Mouse (Mus musculus): ENCODE results near the gene Ccdc182. TPM values are rescaled to one million over a fixed set of nuclear protein-coding genes. Genes with fewer than 3 reads are reported as not detected.

Gene Ccdc182
- polyA plus RNA-seq, 1 experiment from 2014 or later, result not detected

DNA sequence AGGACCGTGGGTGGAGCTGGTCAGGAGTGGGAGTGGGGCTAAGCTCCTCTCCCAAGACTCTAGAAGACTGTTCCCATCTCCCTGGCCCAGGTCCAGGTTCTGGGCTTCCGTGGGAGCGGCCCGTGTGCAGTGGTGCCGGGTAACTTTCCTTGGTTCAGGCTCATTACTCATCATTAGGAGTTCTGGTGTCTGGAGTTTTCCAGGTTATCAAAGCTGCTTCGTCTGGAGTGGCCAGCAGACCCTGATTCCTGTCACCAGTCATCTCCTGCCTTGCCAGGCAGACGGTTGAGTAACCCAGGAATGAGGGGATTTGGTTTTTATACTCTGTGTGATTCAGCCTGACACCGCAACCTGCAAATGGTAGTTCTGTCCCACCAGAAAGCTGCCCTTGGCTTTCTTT, 7.8 kb upstream of the Ccdc182 start:
- ATAC-seq (ENCODE audit: insufficient read depth, low FRiP score, low read depth), result no peak
- Histone ChIP-seq H3K4me3 (replicated peaks) (no peak overlapping the region), H3K4me1 (0 out of 2 replicates have a peak, but pooled peaks cover 4% of the 10 kb centered on the region), H3K9me3 (no peaks in the 10 kb centered on the region), H3K36me3 (no peaks in the 10 kb centered on the region), H3K4me2 (no peak overlapping the region), H3K27ac (no peak overlapping the region), H3K9ac (no peak overlapping the region), H3K27me3 (replicated peaks) (no peaks in the 10 kb centered on the region)
- 56% methylated on average over 8 of the region's 8 CpGs for WGBS

DNA sequence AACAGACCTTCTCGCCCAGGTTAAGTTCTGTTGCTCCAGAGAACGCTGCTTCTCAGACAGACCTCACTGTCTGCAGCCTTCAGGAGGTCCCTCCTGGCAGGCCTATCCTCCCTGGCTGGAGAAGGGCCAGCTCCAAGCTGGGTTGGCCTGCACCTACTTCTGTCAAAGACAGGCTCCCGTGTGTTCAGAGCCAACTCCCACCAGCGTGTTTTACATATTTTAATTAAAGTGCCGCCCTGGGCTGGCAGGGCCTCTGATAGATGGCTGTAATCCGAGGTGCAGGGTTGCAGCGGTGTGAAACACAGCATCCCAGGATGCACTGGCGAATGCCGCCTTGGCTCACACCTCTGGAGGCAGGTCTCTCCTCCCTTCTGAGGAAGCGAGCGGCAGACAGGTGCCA, 5.5 kb upstream of the Ccdc182 start:
- H3K9me3 ChIP-seq, result no peaks in the 10 kb centered on the region
- 0 out of 2 replicates have a peak, but pooled peaks cover 4% of the 10 kb centered on the region for H3K4me1 ChIP-seq
- ATAC-seq (ENCODE audit: insufficient read depth, low FRiP score, low read depth), result no peak
- H3K36me3 ChIP-seq, result no peaks in the 10 kb centered on the region
- H3K4me3 ChIP-seq (replicated peaks), result no peak overlapping the region
- no peak overlapping the region for H3K27ac ChIP-seq
- H3K4me2 ChIP-seq, result no peak overlapping the region
- no peak overlapping the region for H3K9ac ChIP-seq
- no peaks in the 10 kb centered on the region for H3K27me3 ChIP-seq (replicated peaks)
- WGBS, result 28% methylated on average over 11 of the region's 11 CpGs

DNA sequence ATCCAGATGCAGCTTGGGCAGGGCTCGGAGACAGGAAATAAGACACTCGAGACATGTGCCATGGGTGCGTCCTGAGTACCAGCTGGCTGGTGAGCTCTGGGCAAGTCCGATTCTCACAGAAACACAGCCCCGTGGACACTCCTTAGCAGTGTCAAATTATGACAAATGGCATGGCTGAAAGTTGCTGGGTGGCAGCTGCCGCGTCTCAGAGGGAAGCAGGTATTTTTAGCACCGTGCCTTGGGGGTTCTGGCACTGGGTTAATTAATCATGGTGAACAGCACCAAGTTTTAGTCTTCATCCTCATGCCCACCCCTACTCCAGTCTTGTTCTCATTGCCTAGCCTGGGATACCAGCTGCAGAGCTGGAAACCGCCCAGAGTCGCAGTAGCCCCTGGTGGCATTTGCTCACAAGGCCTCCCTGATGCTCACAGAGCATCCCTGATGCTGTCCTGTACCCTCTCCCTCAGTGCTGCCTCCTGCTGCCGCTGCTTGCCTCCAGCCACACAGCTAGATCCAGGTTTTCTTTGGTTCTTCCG, 5.0 kb upstream of the Ccdc182 start:
- WGBS, result 23% methylated on average over 12 of the region's 12 CpGs
- Histone ChIP-seq H3K4me1 (0 out of 2 replicates have a peak, but pooled peaks cover 4% of the 10 kb centered on the region), H3K4me2 (no peak overlapping the region), H3K27ac (no peak overlapping the region), H3K9ac (no peak overlapping the region), H3K27me3 (replicated peaks) (no peaks in the 10 kb centered on the region), H3K4me3 (replicated peaks) (no peak overlapping the region), H3K9me3 (no peaks in the 10 kb centered on the region), H3K36me3 (no peaks in the 10 kb centered on the region)
- no peak for ATAC-seq (ENCODE audit: insufficient read depth, low FRiP score, low read depth)

DNA sequence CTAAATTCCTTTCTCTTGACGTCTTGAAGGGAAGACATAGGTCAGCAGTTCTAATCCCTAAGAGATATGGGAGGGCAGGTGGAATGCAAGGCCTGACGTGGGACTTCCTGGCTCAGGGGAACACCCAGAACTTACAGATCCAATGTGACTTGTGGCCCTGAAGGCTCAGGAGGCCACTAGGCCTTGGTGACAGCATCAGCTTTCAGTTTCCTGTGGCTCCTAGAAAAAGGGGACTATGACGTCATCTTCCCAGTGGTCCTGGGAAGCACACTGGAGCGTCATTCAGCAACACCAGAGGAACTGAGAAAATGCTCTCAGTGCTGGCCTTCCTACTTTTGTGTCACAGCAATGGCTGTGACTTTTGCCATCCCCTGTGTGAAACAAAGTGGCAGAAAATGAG, 2.6 kb upstream of the Ccdc182 start:
- Histone ChIP-seq H3K4me3 (replicated peaks) (no peak overlapping the region), H3K4me2 (no peak overlapping the region)

DNA sequence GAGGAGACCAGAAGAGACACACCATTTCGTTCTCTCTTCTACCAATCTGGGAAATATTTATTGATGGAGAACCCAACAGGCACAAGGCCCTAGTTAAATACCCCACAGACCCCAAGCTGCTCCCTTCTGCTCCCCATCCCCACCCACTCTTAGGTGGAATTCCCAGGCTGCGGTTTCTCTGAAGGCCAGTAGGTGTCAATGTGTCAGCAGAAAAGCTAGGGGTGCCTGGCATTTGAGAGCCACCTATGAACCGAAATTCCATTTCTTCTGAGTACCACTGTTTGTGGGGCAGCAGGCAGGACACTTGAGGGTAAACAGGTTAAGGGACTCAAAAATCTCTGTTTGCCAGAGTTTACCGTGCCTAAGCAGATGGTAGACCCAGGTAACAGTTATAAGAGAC, 2.2 kb upstream of the Ccdc182 start:
- Histone ChIP-seq H3K9me3 (no peaks in the 10 kb centered on the region), H3K4me3 (replicated peaks) (no peak overlapping the region), H3K27me3 (replicated peaks) (0 out of 2 replicates have a peak, but pooled peaks cover 6% of the 10 kb centered on the region), H3K4me1 (0 out of 2 replicates have a peak, but pooled peaks cover 4% of the 10 kb centered on the region), H3K4me2 (no peak overlapping the region), H3K27ac (no peak overlapping the region), H3K9ac (no peak overlapping the region), H3K36me3 (no peaks in the 10 kb centered on the region)
- WGBS, result 46% methylated on average over 4 of the region's 4 CpGs
- ATAC-seq (ENCODE audit: insufficient read depth, low FRiP score, low read depth), result no peak

More for the DNA sequence above, 2.6 kb upstream of the Ccdc182 start:
- Histone ChIP-seq H3K9ac (no peak overlapping the region), H3K27ac (no peak overlapping the region), H3K4me1 (0 out of 2 replicates have a peak, but pooled peaks cover 4% of the 10 kb centered on the region), H3K27me3 (replicated peaks) (0 out of 2 replicates have a peak, but pooled peaks cover 6% of the 10 kb centered on the region), H3K9me3 (no peaks in the 10 kb centered on the region), H3K36me3 (no peaks in the 10 kb centered on the region)
- 60% methylated on average over 4 of the region's 4 CpGs for WGBS
- ATAC-seq (ENCODE audit: insufficient read depth, low FRiP score, low read depth), result no peak

DNA sequence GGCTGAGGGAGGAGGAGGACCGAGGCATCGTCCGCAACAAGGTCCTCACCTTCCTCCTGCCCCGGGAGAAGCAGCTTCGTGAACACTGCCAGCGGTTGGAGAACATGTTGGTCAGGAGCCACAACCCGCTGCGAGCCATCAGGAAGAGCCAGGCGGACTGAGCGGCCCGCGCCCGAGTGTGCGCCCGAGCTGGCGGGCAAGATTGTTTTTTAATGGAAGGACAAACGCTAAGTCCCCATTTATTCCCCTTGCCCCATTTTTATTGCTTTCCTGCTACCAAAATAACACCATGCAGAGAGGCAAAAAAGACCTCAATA, 494 bp downstream of the Ccdc182 start:
- Histone ChIP-seq H3K4me3 (replicated peaks) (0 out of 2 replicates have a peak overlapping the region, but pooled peaks have one; percentile 5), H3K9ac (no peak overlapping the region), H3K27ac (no peak overlapping the region), H3K36me3 (no peaks in the 10 kb centered on the region), H3K27me3 (replicated peaks) (0 out of 2 replicates have a peak, but pooled peaks cover 6% of the 10 kb centered on the region), H3K4me1 (no peaks in the 10 kb centered on the region), H3K9me3 (no peaks in the 10 kb centered on the region), H3K4me2 (peak overlapping the region; percentile 40)
- 31% methylated on average over 17 of the region's 17 CpGs for WGBS
- no peak for ATAC-seq (ENCODE audit: insufficient read depth, low FRiP score, low read depth)

DNA sequence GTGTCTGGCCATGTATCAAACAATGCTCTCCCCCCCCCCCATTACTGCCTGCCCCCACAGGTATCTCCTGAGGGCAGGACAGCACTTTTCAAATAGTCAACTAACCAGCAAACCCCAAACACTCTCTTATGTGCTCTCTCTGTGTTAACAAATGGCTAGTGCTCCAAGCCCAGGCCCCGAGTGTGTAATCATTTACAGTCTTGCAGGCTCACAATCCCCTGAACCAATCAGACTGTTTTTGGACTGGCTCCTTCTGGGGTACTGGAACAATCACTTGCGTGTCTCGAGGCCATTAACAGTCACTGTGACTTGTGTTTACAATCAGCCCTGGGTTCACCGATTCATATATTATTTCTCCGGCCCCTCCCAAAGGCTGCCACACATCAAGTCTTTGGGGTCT, 1.4 kb downstream of the Ccdc182 start:
- Histone ChIP-seq H3K4me2 (no peak overlapping the region), H3K27ac (no peak overlapping the region), H3K4me3 (replicated peaks) (no peak overlapping the region), H3K4me1 (no peaks in the 10 kb centered on the region), H3K9ac (no peak overlapping the region), H3K27me3 (replicated peaks) (0 out of 2 replicates have a peak, but pooled peaks cover 6% of the 10 kb centered on the region), H3K9me3 (no peaks in the 10 kb centered on the region), H3K36me3 (no peaks in the 10 kb centered on the region)
- ATAC-seq (ENCODE audit: insufficient read depth, low FRiP score, low read depth), result no peak
- WGBS, result 46% methylated on average over 5 of the region's 5 CpGs

DNA sequence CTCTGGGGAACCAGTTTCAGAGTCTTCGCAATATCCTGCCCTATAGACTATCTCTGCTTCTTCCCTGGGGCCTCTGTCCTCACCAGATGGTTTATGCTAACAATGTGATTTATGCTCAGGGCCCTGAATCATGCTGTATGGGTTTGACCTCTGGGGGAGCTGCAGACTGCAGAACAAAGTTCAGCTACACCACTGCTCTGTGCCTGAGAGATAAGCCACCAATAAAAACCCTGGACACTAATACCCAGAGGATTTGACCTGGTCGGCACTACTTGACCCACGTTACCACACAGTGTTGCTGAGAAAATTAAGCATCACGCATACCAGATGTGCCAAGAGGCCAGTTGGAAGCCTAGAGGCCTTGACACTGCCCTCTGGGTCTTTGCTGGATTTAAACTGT, 3.7 kb downstream of the Ccdc182 start:
- Histone ChIP-seq H3K4me3 (replicated peaks) (no peak overlapping the region), H3K27me3 (replicated peaks) (0 out of 2 replicates have a peak, but pooled peaks cover 6% of the 10 kb centered on the region), H3K4me2 (no peak overlapping the region), H3K27ac (no peak overlapping the region), H3K4me1 (no peaks in the 10 kb centered on the region), H3K36me3 (no peaks in the 10 kb centered on the region), H3K9ac (no peak overlapping the region), H3K9me3 (no peaks in the 10 kb centered on the region)
- peak; percentile 43; the same call in 1 of the 2 replicates for ATAC-seq (ENCODE audit: insufficient read depth, low FRiP score, low read depth)
- 55% methylated on average over 4 of the region's 4 CpGs for WGBS

DNA sequence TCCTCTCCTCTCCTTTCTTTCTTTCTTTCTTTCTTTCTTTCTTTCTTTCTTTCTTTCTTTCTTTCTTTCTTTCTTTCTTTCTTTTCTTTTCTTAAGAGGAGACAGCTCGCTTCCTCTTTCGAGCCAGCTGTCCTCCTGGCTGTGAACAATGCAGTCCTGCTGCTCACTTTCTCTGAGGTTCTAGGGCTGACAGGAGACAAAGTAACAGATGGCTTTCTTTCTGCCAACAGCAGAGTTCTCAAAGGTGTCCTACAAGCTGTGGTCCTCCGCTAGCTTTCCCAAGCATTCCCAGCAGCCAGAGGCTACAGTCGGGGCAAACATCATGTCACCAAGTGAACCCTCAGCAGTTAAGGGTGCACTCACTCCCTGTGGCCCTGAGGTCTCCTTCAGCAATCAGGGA, 5.5 kb downstream of the Ccdc182 start:
- Histone ChIP-seq H3K4me3 (replicated peaks) (no peak overlapping the region), H3K4me2 (no peak overlapping the region), H3K9me3 (no peaks in the 10 kb centered on the region), H3K9ac (no peak overlapping the region), H3K27me3 (replicated peaks) (0 out of 2 replicates have a peak, but pooled peaks cover 2% of the 10 kb centered on the region), H3K36me3 (no peaks in the 10 kb centered on the region), H3K27ac (no peak overlapping the region), H3K4me1 (no peaks in the 10 kb centered on the region)
- 65% methylated on average over 4 of the region's 4 CpGs for WGBS
- ATAC-seq (ENCODE audit: insufficient read depth, low FRiP score, low read depth), result no peak

DNA sequence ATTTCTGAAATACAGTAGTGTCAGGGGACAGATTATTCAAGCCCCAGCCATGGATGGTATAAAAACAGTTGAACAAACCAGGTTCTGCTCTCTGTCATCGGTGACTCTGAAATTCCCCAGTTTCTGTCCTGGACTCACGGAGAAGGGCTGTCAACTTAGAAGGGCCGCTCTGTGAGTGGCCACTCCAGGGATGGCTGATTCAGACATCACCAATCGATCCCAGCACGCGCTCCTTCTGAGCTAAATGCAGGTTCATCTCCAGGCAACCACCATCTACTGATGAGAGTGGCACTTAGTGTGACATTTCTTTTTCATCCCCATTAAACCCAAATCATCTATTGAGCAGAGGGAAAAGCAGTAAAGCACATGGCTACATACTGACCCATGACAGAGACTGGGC, 7.8 kb downstream of the Ccdc182 start:
- 47% methylated on average over 6 of the region's 6 CpGs for WGBS

DNA sequence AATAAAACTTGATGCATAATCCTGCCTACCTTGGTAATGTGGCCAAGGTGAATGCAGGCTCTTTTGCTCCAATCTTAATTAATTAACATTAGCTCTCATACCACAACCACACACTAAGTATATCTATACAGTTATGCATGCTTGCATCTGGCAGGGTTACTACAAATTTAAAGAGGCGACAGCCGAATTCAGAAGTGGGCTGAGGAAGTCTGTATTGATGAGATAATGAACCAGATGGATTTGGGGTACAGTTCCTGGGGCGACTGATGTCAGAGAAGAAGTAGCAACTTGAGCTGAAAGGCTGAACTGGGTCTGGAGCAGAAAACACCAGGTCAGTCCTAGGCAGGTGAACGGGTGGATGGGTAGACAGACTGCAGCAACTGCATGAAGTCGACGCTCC, 11.9 kb downstream of the Ccdc182 start:
- H3K4me2 ChIP-seq, result no peak overlapping the region
- no peak overlapping the region for H3K27ac ChIP-seq
- WGBS, result 84% methylated on average over 6 of the region's 6 CpGs
- no peaks in the 10 kb centered on the region for H3K36me3 ChIP-seq
- no peak for ATAC-seq (ENCODE audit: insufficient read depth, low FRiP score, low read depth)
- H3K4me3 ChIP-seq (replicated peaks), result no peak overlapping the region
- H3K4me1 ChIP-seq, result no peaks in the 10 kb centered on the region
- no peaks in the 10 kb centered on the region for H3K27me3 ChIP-seq (replicated peaks)
- H3K9me3 ChIP-seq, result no peaks in the 10 kb centered on the region
- H3K9ac ChIP-seq, result no peak overlapping the region

More for the DNA sequence above, 7.8 kb downstream of the Ccdc182 start:
- Histone ChIP-seq H3K9ac (no peak overlapping the region), H3K4me1 (no peaks in the 10 kb centered on the region), H3K4me2 (no peak overlapping the region), H3K36me3 (no peaks in the 10 kb centered on the region), H3K9me3 (no peaks in the 10 kb centered on the region), H3K27ac (no peak overlapping the region), H3K27me3 (replicated peaks) (no peaks in the 10 kb centered on the region), H3K4me3 (replicated peaks) (no peak overlapping the region)
- no peak for ATAC-seq (ENCODE audit: insufficient read depth, low FRiP score, low read depth)

DNA sequence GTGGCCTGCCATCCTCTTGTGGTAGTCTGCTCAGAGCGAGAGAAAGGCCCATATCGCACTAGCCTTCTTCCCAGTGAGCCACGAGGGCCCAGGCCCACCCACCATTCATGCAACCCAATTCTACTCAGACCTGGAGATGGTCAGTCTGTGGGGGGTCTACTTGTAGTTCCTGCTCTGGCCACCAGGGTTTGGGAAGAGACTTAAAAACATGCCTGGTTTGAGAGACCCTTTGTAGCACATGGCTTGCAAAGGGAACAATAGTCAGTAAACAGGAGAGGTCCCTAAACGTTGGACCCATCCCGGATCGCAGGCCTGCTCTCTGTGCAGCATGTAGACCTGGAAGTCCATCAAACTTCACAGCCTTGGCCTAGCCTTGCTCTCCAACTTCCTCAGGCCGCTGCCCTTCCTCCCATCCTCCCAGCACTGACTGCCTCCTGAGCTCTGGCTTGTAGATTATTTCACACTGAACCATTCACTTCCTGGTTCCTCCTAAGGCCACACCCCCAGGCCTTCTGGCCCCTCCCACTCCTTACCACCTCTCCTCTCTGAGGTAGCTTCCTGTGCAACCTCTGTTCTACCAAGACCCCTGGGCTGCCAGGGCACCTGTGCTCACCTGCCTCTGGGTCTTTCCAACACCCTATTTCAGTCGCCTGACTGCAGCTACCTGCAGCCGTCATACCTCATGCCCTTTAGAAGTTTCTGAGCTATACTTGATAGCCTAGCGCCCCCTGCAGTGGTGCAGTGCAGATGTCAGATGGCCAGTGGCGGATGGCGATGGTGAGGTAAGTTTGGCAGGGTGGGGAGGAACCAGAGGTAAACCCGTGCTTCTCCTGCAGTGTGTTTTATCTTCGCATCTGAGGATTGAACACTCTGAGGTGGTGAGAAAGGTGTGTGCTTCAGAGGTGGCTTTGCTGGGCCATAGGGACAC, 14.0 kb downstream of the Ccdc182 start:
- H3K27ac ChIP-seq, result no peak overlapping the region
- no peak overlapping the region for H3K4me3 ChIP-seq (replicated peaks)
- H3K4me2 ChIP-seq, result no peak overlapping the region
- H3K9me3 ChIP-seq, result no peaks in the 10 kb centered on the region
- no peaks in the 10 kb centered on the region for H3K4me1 ChIP-seq
- 77% methylated on average over 14 of the region's 14 CpGs for WGBS
- no peak for ATAC-seq (ENCODE audit: insufficient read depth, low FRiP score, low read depth)
- no peaks in the 10 kb centered on the region for H3K36me3 ChIP-seq
- no peaks in the 10 kb centered on the region for H3K27me3 ChIP-seq (replicated peaks)
- H3K9ac ChIP-seq, result no peak overlapping the region
